Mouse (Mus musculus): ENCODE results near the gene Fgf14. TPM values are rescaled to one million over a fixed set of nuclear protein-coding genes. Genes with fewer than 3 reads are reported as not detected.

The Fgf14 gene
- total and polyA plus RNA-seq, 3 experiments = not detected

DNA sequence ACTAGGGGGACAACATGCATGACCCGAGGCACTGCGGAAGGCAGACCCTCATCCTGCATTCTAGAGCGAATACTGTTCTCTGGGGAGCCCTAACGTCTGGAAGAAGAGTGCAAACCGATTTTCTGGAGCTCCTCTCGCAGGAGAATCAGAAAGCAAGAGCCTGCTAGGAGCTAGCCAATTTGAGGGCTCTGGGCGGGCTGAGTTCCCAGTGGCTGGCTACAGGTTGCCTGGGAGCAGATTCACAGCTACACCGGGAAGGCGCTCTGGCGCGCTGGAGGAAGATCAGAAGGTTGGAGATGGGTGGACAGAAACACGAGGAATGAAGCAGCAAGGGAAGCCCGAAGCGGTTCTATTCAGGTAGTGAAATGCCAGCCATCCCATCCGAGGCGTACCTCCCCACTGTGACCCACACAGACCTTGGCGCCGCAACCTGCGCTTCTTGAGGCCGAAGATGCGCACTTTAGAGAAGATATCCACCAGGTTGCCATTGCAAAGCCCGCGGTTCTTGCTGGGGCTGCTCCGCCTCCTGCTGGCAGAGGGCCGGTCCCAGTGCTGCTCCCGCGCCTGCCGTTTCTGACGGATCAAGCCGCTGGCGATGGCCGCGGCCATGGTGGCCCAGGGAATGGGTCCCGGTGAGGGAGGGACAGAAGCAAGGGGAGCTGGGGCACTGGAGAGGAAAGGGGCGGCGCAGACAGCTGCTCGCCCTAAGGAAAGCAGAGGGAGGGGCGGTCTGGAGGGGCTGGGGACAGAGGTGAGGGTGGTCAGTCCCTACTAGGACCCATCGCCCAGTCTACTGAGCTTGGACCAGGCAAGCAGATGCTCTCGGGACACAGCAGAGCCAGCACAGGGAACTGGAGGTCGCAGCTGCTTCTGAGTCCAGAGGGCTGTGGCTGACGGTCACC, 484.8 kb downstream of the Fgf14 start:
- Histone ChIP-seq H3K27me3 (ENCODE audit: control insufficient read depth in 1 of 2, insufficient read depth in 2 of 2, low read length in 2 of 2) (no peaks in the 10 kb centered on the region), H3K4me1 (ENCODE audit: control insufficient read depth in 1 of 2, insufficient read depth in 2 of 2, low read length in 2 of 2) (no peaks in the 10 kb centered on the region), H3K9me3 (replicated peaks; ENCODE audit: insufficient read depth, low read length) (no peaks in the 10 kb centered on the region), H3K9ac (ENCODE audit: control insufficient read depth, low read depth, low read length, poor library complexity, severe bottlenecking) (no peak overlapping the region), H3K27ac (ENCODE audit: control insufficient read depth, low read depth, low read length) (no peak overlapping the region), H3K4me3 (ENCODE audit: control insufficient read depth in 1 of 2, insufficient read depth in 1 of 2, low read depth in 2 of 2, low read length in 2 of 2) (no peak overlapping the region), H3K36me3 (ENCODE audit: control insufficient read depth in 1 of 2, insufficient read depth in 2 of 2, low read length in 2 of 2) (no peaks in the 10 kb centered on the region), H3K79me2 (ENCODE audit: control insufficient read depth, insufficient read depth, low read length, poor library complexity) (no peaks in the 10 kb centered on the region)
- DNase-seq (ENCODE audit: low read depth, low spot score) = no peak
- TF ChIP-seq GATA1 (IDR thresholded peaks at IDR 0.05; ENCODE audit: low read depth, low read length) (no peak), NRF1 (IDR thresholded peaks at IDR 0.05; ENCODE audit: insufficient read depth, low read depth, low read length, poor library complexity, severe bottlenecking) (no peak), TAL1 (IDR thresholded peaks at IDR 0.05; ENCODE audit: low read length) (no peak), ZKSCAN1 (IDR thresholded peaks at IDR 0.05; ENCODE audit: low read depth, low read length) (no peak), TCF12 (IDR thresholded peaks at IDR 0.05; ENCODE audit: low read depth, low read length) (no peak), CHD2 (IDR thresholded peaks at IDR 0.05; ENCODE audit: low read length) (no peak), USF2 (IDR thresholded peaks at IDR 0.05; ENCODE audit: borderline replicate concordance in 1 of 2, insufficient read depth in 1 of 2, low read depth in 1 of 2, low read length in 2 of 2) (no peak), BHLHE40 (IDR thresholded peaks at IDR 0.05; ENCODE audit: borderline replicate concordance, low read depth, low read length) (no peak), ZMIZ1 (IDR thresholded peaks at IDR 0.05; ENCODE audit: low read depth, low read length) (no peak), EP300 (IDR thresholded peaks at IDR 0.05; ENCODE audit: low read depth in 1 of 2, low read length in 2 of 2) (no peak), POLR2AphosphoS2 (IDR thresholded peaks at IDR 0.05; ENCODE audit: low read length) (no peak), SIN3A (IDR thresholded peaks at IDR 0.05; ENCODE audit: low read length) (no peak), MYB (IDR thresholded peaks at IDR 0.05; ENCODE audit: low read depth, low read length) (no peak), ZNF384 (IDR thresholded peaks at IDR 0.05; ENCODE audit: low read depth, low read length) (no peak), POLR2AphosphoS5 (IDR thresholded peaks at IDR 0.05; ENCODE audit: borderline replicate concordance, low read depth, low read length) (no peak), MAX (IDR thresholded peaks at IDR 0.05; ENCODE audit: low read length) (no peak), HCFC1 (IDR thresholded peaks at IDR 0.05; ENCODE audit: low read depth, low read length) (no peak), MYC (IDR thresholded peaks at IDR 0.05; ENCODE audit: low read depth, low read length) (no peak), MAFK (IDR thresholded peaks at IDR 0.05; ENCODE audit: borderline replicate concordance, low read depth, low read length) (no peak), MAZ (IDR thresholded peaks at IDR 0.05; ENCODE audit: low read depth, low read length) (no peak)

All from MEL (cell line).